Mouse (Mus musculus) liver, adult 2 months (tissue): ENCODE results near the gene Acbd3. TPM values are rescaled to one million over a fixed set of nuclear protein-coding genes. Genes with fewer than 3 reads are reported as not detected.

Source experiments
- DNase-seq: peaks from one replicate; pipeline ENCODE4 v3.0.0-alpha.2; 2011; ENCODE audit warnings: low read depth, low spot score; ENCODE audit errors: extremely low read depth
- H3K27ac ChIP-seq: fragments of 200-500 bp; replicated peaks from 2 replicates; pipeline ENCODE4 v1.5.1; 2012; ENCODE audit warnings: low read depth, mild to moderate bottlenecking, control low read depth, inconsistent platforms, low read length; ENCODE audit not compliant: insufficient read depth
- H3K27me3 ChIP-seq: fragments of 200-500 bp; 2 replicates; pipeline ENCODE4 v1.6.1; 2012; ENCODE audit warnings: mild to moderate bottlenecking, moderate library complexity, low read length, inconsistent platforms; ENCODE audit not compliant: control insufficient read depth, insufficient read depth
- H3K36me3 ChIP-seq: fragments of 200-500 bp; 2 replicates; pipeline ENCODE4 v1.6.1; 2012; ENCODE audit warnings: low read length, inconsistent platforms; ENCODE audit not compliant: control insufficient read depth, insufficient read depth
- H3K4me1 ChIP-seq: fragments of 200-500 bp; 2 replicates; pipeline ENCODE4 v1.6.1; 2011; ENCODE audit warnings: low read length; ENCODE audit not compliant: control insufficient read depth, insufficient read depth
- H3K4me3 ChIP-seq: fragments of 200-500 bp; 2 replicates; pipeline ENCODE4 v1.5.1; 2011; ENCODE audit warnings: low read depth, mild to moderate bottlenecking, control low read depth, low read length, moderate library complexity; ENCODE audit not compliant: insufficient read depth
- H3K79me2 ChIP-seq: fragments of 200-500 bp; 2 replicates; pipeline ENCODE4 v1.6.1; 2012; ENCODE audit warnings: inconsistent platforms, mild to moderate bottlenecking, low read length, moderate library complexity; ENCODE audit not compliant: control insufficient read depth, insufficient read depth
- H3K9ac ChIP-seq: fragments of 200-500 bp; 2 replicates; pipeline ENCODE4 v1.6.1; 2012; ENCODE audit warnings: low read depth, mild to moderate bottlenecking, control low read depth, inconsistent platforms, low read length
- CTCF ChIP-seq: fragments of 200-500 bp; IDR thresholded peaks from 2 replicates; pipeline ENCODE4 v1.5.1; 2011; ENCODE audit warnings: low read depth, low read length, control low read depth
- POLR2A ChIP-seq: fragments of 200-500 bp; IDR thresholded peaks from 2 replicates; pipeline ENCODE4 v1.6.1; 2011; ENCODE audit warnings: low read length, control low read depth; ENCODE audit not compliant: insufficient read depth; ENCODE audit errors: extremely low read depth
- WGBS: fragments of 180-500 bp; shearing (Covaris S2); methylation state at CpG from one replicate; pipeline ENCODE4 v1.1.7; 2018; 5-methylcytosine and 5-hydroxymethylcytosine counted together
- polyA plus RNA-seq: library from polyadenylated mRNA; depleted of rRNA; stranded (reverse); fragments of >200 nt; gene quantifications from 2 replicates; pipeline ENCODE4 v1.2.3, GENCODE M21; 2012; rRNA removed
- total RNA-seq: library from RNA; depleted of rRNA; stranded (reverse); fragments of >200 nt; gene quantifications from 2 replicates; pipeline ENCODE4 v1.2.3, GENCODE M21; 2014; rRNA removed

Acbd3 gene
- total RNA-seq (13.1 and 13.7 TPM in 2 replicates), polyA plus RNA-seq (5.7 and 6.3 TPM in 2 replicates)

GRCm38 (mm10) chr1:180725704-180726179 lies at the start of gene Acbd3:
Gene Acbd3, plus strand, starts transcription at chr1:180726043.
- TF ChIP-seq POLR2A, result peak; percentile 86
- no peak for TF ChIP-seq CTCF
- peak; percentile 70 for DNase-seq
- H3K27ac ChIP-seq, result peak within 1 kb of the TSS; percentile 84
- peaks cover 14% of the 10 kb centered on the region for H3K4me1 ChIP-seq
- H3K79me2 ChIP-seq, result peaks cover 17% of the 10 kb centered on the region
- WGBS, result under 1% methylated on average over 52 of the region's 52 CpGs
- no peaks in the 10 kb centered on the region for H3K27me3 ChIP-seq
- no peaks in the 10 kb centered on the region for H3K36me3 ChIP-seq
- peak within 1 kb of the TSS; percentile 97 for H3K4me3 ChIP-seq
- H3K9ac ChIP-seq, result peak within 1 kb of the TSS; percentile 96

DNA sequence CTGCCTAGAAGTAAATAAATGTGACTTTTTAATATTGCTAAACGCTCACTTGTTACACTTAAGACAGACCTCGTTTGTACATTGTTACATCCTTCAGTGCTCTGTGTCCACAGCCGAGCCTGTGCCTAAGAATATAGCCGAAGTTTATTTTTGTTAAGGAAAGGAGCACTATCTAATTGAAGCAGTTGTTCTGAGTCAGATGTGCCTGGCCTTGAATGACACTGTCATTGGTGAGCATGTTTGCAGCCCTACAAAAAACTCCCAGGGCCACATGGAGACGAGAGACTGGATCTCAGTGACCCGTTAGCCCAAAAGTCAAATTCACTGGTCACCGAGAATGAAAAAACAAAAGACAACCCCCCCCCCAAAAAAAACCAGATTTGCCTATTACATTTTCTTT lies 34.6 kb upstream of the Acbd3 start:
- no peak for DNase-seq
- H3K27me3 ChIP-seq, result 0 out of 2 replicates have a peak, but pooled peaks cover 2% of the 10 kb centered on the region
- H3K4me1 ChIP-seq, result no peaks in the 10 kb centered on the region
- H3K9ac ChIP-seq, result no peak overlapping the region
- H3K4me3 ChIP-seq, result no peak overlapping the region
- no peak for TF ChIP-seq POLR2A
- no peak for TF ChIP-seq CTCF
- no peak overlapping the region for H3K27ac ChIP-seq
- no peaks in the 10 kb centered on the region for H3K79me2 ChIP-seq
- H3K36me3 ChIP-seq, result peaks cover 5% of the 10 kb centered on the region
- WGBS, result 95% methylated on average over 7 of the region's 7 CpGs

GRCm38 (mm10) chr1:180696626-180697352 lies 29.1 kb upstream of the Acbd3 start, which contains the start of gene Mixl1:
Gene Mixl1, minus strand, starts transcription at chr1:180697034.
- H3K27me3 ChIP-seq, result peaks cover 12% of the 10 kb centered on the region; the same call in 1 of the 2 replicates
- no peak within 1 kb of the TSS for H3K9ac ChIP-seq
- no peaks in the 10 kb centered on the region for H3K36me3 ChIP-seq
- no peaks in the 10 kb centered on the region for H3K4me1 ChIP-seq
- no peaks in the 10 kb centered on the region for H3K79me2 ChIP-seq
- WGBS, result 4% methylated on average over 79 of the region's 79 CpGs
- no peak for DNase-seq
- no peak within 1 kb of the TSS for H3K27ac ChIP-seq
- TF ChIP-seq POLR2A (no peak), CTCF (no peak)
- H3K4me3 ChIP-seq, result peak within 1 kb of the TSS; percentile 1; the same call in 1 of the 2 replicates

DNA sequence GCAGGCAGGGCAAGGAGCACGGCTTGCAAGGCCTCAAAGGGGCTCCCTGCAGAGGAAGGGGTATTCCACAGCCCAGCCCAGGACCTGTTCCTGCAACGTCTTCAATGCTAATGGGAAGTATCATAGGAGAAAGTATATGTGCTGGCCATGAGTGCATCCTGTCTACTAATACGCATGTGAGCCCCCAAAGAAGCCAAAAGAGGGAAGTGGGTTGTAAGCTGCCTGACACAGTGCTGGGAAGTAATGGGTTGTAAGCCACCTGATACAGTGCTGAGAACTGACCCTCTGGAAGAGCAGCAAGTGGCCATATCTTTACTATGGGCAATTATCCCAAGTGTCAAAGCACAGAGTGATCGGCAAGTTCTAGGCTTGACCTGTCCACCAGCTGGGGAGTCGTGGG lies 27.8 kb upstream of the Acbd3 start:
- 88% methylated on average over 5 of the region's 5 CpGs for WGBS
- H3K27me3 ChIP-seq, result peaks cover 12% of the 10 kb centered on the region; the same call in 1 of the 2 replicates
- DNase-seq, result no peak
- no peak overlapping the region for H3K27ac ChIP-seq
- H3K36me3 ChIP-seq, result no peaks in the 10 kb centered on the region
- H3K4me3 ChIP-seq, result no peak overlapping the region
- TF ChIP-seq POLR2A, result no peak
- H3K4me1 ChIP-seq, result no peaks in the 10 kb centered on the region
- no peaks in the 10 kb centered on the region for H3K79me2 ChIP-seq
- H3K9ac ChIP-seq, result no peak overlapping the region

DNA sequence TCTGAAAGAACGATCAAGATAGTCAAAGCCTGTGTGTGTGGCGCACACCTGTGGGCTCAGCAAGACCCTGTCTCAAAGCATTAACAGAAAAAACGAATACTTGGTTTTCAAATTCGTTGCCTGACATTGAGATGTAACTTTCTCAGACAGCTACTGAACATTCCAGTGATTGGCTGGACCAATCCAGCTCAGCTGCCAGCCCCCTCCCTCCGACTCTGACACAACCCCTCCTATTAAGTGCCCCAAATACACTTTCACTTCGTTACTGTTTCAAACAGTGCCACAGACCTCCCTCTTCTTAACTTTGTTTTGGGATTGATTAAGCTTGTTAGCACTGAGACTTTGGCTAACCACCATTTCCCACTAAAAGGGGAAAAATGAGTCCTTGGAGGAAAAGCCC lies 22.4 kb upstream of the Acbd3 start:
- H3K36me3 ChIP-seq, result no peaks in the 10 kb centered on the region
- no peaks in the 10 kb centered on the region for H3K79me2 ChIP-seq
- TF ChIP-seq CTCF (no peak), POLR2A (no peak)
- no peak overlapping the region for H3K27ac ChIP-seq
- no peak for DNase-seq
- no peak overlapping the region for H3K9ac ChIP-seq
- H3K4me1 ChIP-seq, result peaks cover 11% of the 10 kb centered on the region; the same call in 1 of the 2 replicates
- H3K4me3 ChIP-seq, result no peak overlapping the region
- no peaks in the 10 kb centered on the region for H3K27me3 ChIP-seq
- WGBS, result 58% methylated on average over 6 of the region's 6 CpGs

DNA sequence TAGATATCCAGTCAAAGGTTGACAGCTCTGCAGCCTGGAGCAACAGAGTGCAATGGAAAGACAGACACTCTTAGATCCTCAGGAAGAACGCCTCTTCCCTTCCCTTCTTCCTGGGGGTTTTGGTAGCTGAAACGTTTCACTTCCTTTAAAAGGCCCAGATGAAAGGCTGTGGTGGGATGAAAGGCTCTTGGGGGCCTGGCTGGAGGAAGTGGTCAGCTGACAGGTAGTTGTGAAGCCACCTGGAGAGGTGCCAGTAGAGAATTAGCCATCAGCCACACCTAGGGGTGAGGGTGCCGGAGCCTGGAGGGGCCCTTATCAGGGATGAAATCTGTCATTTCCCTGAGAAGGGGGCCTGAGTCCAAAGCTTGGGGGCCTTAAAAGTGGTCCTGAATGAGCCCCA lies 18.5 kb upstream of the Acbd3 start:
- DNase-seq, result no peak

More for the DNA sequence above, 18.5 kb upstream of the Acbd3 start:
- WGBS, result 55% methylated on average over 3 of the region's 3 CpGs
- Histone ChIP-seq H3K4me3 (no peak overlapping the region), H3K36me3 (no peaks in the 10 kb centered on the region), H3K4me1 (peaks cover 11% of the 10 kb centered on the region; the same call in 1 of the 2 replicates), H3K9ac (no peak overlapping the region), H3K79me2 (no peaks in the 10 kb centered on the region), H3K27me3 (no peaks in the 10 kb centered on the region), H3K27ac (no peak overlapping the region)
- TF ChIP-seq POLR2A, result no peak
- no peak for TF ChIP-seq CTCF
